Mouse (Mus musculus) midbrain, embryonic 12.5 days (tissue): ENCODE results near the gene Hck. TPM values are rescaled to one million over a fixed set of nuclear protein-coding genes. Genes with fewer than 3 reads are reported as not detected.
A peak's percentile ranks its signal among the peaks of the same experiment; 100 is the strongest.

Experiments used
- ATAC-seq: fragments of 200-750 bp; cut with Nextera tagmentation; 2 replicates; pipeline ENCODE4 v1.8.0; 2017; ENCODE audit warnings: low read depth, moderate TSS enrichment, moderate library complexity; ENCODE audit not compliant: low FRiP score
- H3K27ac ChIP-seq: fragments of 300-500 bp; sonication (generic); replicated peaks from 2 replicates; pipeline ENCODE4 v1.5.1; 2016; ENCODE audit warnings: mild to moderate bottlenecking
- H3K27me3 ChIP-seq: fragments of 300-500 bp; sonication (generic); 2 replicates; pipeline ENCODE4 v1.6.1; 2016; ENCODE audit warnings: mild to moderate bottlenecking
- H3K36me3 ChIP-seq: fragments of 300-500 bp; sonication (generic); 2 replicates; pipeline ENCODE4 v1.6.1; 2016
- H3K4me1 ChIP-seq: fragments of 300-500 bp; sonication (generic); 2 replicates; pipeline ENCODE4 v1.6.1; 2016
- H3K4me2 ChIP-seq: fragments of 300-500 bp; sonication (generic); replicated peaks from 2 replicates; pipeline ENCODE4 v1.6.1; 2016; ENCODE audit warnings: mild to moderate bottlenecking, moderate library complexity
- H3K4me3 ChIP-seq: fragments of 300-500 bp; sonication (generic); 2 replicates; pipeline ENCODE4 v1.5.1; 2016; ENCODE audit warnings: mild to moderate bottlenecking
- H3K9ac ChIP-seq: fragments of 300-500 bp; sonication (generic); replicated peaks from 2 replicates; pipeline ENCODE4 v1.6.1; 2016; ENCODE audit warnings: mild to moderate bottlenecking, moderate library complexity
- H3K9me3 ChIP-seq: fragments of 300-500 bp; sonication (generic); 2 replicates; pipeline ENCODE4 v1.6.1; 2016; ENCODE audit warnings: mild to moderate bottlenecking
- WGBS: fragments of 180-500 bp; shearing (Covaris S2); methylation state at CpG from one replicate; pipeline ENCODE4 v1.1.7; 2016; 5-methylcytosine and 5-hydroxymethylcytosine counted together
- polyA plus RNA-seq: library from polyadenylated mRNA; unstranded; fragments of >200 nt; fragmentation: Nextera tagmentation; extraction: Ambion mirVana; gene quantifications from 2 replicates; pipeline ENCODE4 v1.2.1, GENCODE M21; 2016

The Hck gene
- polyA plus RNA-seq, 1 experiment from 2014 or later: 2.4 TPM

DNA sequence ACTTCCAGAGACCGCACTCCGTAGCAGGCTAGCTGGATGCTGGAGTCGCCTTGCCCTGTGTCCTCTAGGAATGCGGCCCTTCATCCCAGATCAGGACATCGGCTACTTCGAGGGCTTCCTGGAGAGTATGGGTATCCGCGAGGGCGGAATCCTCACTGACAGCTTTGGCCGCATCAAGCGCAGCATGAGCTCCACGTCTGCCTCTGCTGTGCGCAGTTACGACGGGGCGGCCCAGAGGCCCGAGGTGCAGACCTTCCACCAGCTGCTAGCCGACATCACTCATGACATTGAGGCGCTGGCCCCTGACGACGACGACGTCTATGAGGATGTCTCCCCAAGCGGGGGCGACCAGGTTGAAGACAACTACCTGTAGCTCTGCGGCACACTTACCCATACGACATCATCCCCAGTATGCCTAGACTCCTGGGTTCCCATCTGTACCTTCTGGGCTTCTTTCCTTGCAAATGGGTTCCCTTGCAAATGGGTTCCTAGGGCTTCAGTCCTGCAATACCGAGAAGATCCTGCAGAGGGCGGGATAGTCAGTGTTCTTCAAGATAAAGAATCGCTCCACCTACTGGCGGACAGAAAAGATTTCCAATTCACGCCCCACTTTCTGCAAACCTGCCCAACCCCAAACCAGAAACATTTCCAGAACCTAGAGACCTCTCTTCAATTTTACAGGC is 27.3 kb upstream of the Hck start:
- H3K27ac ChIP-seq: no peak overlapping the region
- ATAC-seq: no peak
- H3K4me1 ChIP-seq: no peaks in the 10 kb centered on the region
- no peaks in the 10 kb centered on the region for H3K36me3 ChIP-seq
- no peak overlapping the region for H3K4me3 ChIP-seq
- 0 out of 2 replicates have a peak, but pooled peaks cover 3% of the 10 kb centered on the region for H3K27me3 ChIP-seq
- 36% methylated on average over 32 of the region's 32 CpGs for WGBS
- no peak overlapping the region for H3K9ac ChIP-seq
- H3K9me3 ChIP-seq: no peaks in the 10 kb centered on the region
- no peak overlapping the region for H3K4me2 ChIP-seq

DNA sequence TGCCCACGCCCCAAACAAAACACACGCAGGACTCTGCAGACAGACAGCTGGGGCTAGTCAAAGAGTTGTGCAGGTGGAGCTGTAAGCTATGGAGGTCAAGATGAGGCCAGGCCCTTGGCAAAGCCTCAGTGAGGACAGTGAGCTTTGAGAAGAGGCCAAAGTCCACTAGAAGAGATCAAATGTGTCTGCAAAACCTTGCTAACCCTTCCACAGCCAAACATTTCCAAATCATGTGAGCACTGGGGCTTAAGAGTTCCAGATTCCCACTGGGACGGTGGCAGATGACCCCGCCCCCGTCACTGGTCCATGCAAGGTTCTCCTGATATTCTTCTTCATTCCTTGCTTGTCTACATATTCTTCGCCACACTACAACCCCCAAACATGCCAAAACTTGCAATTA is 26.4 kb upstream of the Hck start:
- no peak for ATAC-seq
- no peak overlapping the region for H3K27ac ChIP-seq
- no peaks in the 10 kb centered on the region for H3K4me1 ChIP-seq
- H3K4me2 ChIP-seq: no peak overlapping the region
- H3K27me3 ChIP-seq: 0 out of 2 replicates have a peak, but pooled peaks cover 3% of the 10 kb centered on the region
- 84% methylated on average over 6 of the region's 6 CpGs for WGBS
- no peaks in the 10 kb centered on the region for H3K9me3 ChIP-seq
- no peak overlapping the region for H3K4me3 ChIP-seq
- H3K36me3 ChIP-seq: no peaks in the 10 kb centered on the region
- H3K9ac ChIP-seq: no peak overlapping the region

GRCm38 (mm10) chr2:153083275-153083674 is 25.0 kb upstream of the Hck start:
- no peak overlapping the region for H3K27ac ChIP-seq
- 86% methylated on average over 8 of the region's 8 CpGs for WGBS
- H3K27me3 ChIP-seq: 0 out of 2 replicates have a peak, but pooled peaks cover 3% of the 10 kb centered on the region
- no peak overlapping the region for H3K9ac ChIP-seq
- no peak overlapping the region for H3K4me2 ChIP-seq
- H3K4me1 ChIP-seq: no peaks in the 10 kb centered on the region
- no peaks in the 10 kb centered on the region for H3K9me3 ChIP-seq
- ATAC-seq: no peak
- H3K36me3 ChIP-seq: no peaks in the 10 kb centered on the region
- H3K4me3 ChIP-seq: no peak overlapping the region

GRCm38 (mm10) chr2:153083824-153084223 is 24.4 kb upstream of the Hck start:
- ATAC-seq: no peak
- Histone ChIP-seq H3K4me2 (no peak overlapping the region), H3K4me1 (no peaks in the 10 kb centered on the region), H3K36me3 (no peaks in the 10 kb centered on the region), H3K27ac (no peak overlapping the region), H3K9me3 (no peaks in the 10 kb centered on the region), H3K4me3 (no peak overlapping the region), H3K27me3 (no peaks in the 10 kb centered on the region), H3K9ac (no peak overlapping the region)
- WGBS: 93% methylated on average over 4 of the region's 4 CpGs

DNA sequence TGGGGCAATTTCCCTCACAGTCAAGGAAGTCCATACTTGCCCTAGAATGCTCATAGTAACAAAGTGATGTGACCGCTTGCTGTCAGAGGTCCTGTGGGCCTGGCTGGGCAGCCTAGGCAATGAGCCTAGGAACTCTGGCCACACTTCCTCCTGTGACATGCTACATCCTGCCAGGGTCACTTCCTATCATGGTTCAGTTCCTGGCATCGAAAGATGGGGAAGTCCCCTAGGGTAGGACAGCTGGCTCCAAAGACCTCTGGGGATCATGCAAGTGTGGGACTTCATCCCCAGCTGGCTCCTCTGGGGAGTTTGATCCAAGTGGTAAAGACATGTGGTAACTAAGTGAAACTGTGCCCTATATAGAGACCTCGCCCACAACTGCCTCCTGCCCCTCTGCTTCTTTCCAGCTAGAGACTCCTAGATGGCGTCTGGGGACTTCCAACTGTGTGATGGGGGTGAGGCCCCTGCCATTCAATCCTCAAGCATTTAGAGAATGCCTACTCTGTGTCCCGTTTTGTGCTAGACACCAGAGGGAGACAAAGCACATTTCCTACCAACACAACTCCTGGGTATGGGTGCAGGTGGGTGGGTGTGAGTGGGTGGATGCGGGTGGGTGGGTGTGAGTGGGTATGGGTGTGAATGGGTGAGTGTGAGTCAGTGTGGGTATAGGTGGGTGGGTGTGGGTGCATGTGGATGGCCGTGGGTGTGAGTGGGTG is 23.8 kb upstream of the Hck start:
- no peak for ATAC-seq
- H3K9ac ChIP-seq: no peak overlapping the region
- no peaks in the 10 kb centered on the region for H3K36me3 ChIP-seq
- no peak overlapping the region for H3K4me2 ChIP-seq
- H3K27me3 ChIP-seq: no peaks in the 10 kb centered on the region
- no peak overlapping the region for H3K27ac ChIP-seq
- H3K9me3 ChIP-seq: no peaks in the 10 kb centered on the region
- 65% methylated on average over 7 of the region's 7 CpGs for WGBS
- no peak overlapping the region for H3K4me3 ChIP-seq
- H3K4me1 ChIP-seq: no peaks in the 10 kb centered on the region

GRCm38 (mm10) chr2:153085556-153085955 is 22.7 kb upstream of the Hck start:
- no peak overlapping the region for H3K27ac ChIP-seq
- H3K4me2 ChIP-seq: no peak overlapping the region
- no peaks in the 10 kb centered on the region for H3K9me3 ChIP-seq
- 88% methylated on average over 6 of the region's 6 CpGs for WGBS
- H3K27me3 ChIP-seq: no peaks in the 10 kb centered on the region
- no peak overlapping the region for H3K9ac ChIP-seq
- no peak for ATAC-seq
- H3K4me1 ChIP-seq: no peaks in the 10 kb centered on the region
- H3K36me3 ChIP-seq: no peaks in the 10 kb centered on the region
- no peak overlapping the region for H3K4me3 ChIP-seq

DNA sequence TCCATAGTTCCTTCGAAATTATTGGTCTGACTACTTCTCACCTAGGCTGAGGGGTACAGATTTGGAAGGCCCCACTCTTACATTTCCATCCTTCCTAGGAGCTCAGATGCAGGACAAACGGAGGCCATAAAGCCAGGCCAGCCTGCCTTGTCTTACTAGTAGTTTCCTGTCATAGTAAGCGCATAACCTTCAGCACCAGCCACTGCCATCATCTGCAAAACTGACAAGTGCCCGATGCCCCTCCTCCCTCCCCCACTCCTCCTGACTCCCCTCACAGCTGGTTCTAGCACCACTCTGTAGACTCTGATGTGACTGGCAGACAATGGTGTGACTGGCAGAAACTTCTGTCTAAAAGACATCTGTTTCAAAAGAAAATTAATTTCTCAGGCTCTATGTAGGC is 22.1 kb upstream of the Hck start:
- no peaks in the 10 kb centered on the region for H3K4me1 ChIP-seq
- no peaks in the 10 kb centered on the region for H3K27me3 ChIP-seq
- no peaks in the 10 kb centered on the region for H3K9me3 ChIP-seq
- H3K4me2 ChIP-seq: no peak overlapping the region
- H3K9ac ChIP-seq: no peak overlapping the region
- 88% methylated on average over 4 of the region's 4 CpGs for whole genome bisulfite sequencing
- ATAC-seq: no peak
- H3K27ac ChIP-seq: no peak overlapping the region
- H3K36me3 ChIP-seq: no peaks in the 10 kb centered on the region
- H3K4me3 ChIP-seq: no peak overlapping the region

- H3K27ac ChIP-seq: no peak overlapping the region
- no peak overlapping the region for H3K4me2 ChIP-seq
- H3K9me3 ChIP-seq: no peaks in the 10 kb centered on the region
- ATAC-seq: no peak
- WGBS: 90% methylated on average over 10 of the region's 10 CpGs
- no peak overlapping the region for H3K9ac ChIP-seq
- no peak overlapping the region for H3K4me3 ChIP-seq
- no peaks in the 10 kb centered on the region for H3K27me3 ChIP-seq
- H3K36me3 ChIP-seq: no peaks in the 10 kb centered on the region
- H3K4me1 ChIP-seq: no peaks in the 10 kb centered on the region
These were observed 21.2 kb upstream of the Hck start for GRCm38 (mm10) chr2:153087091-153087490.

- Histone ChIP-seq H3K27me3 (no peaks in the 10 kb centered on the region), H3K27ac (no peak overlapping the region), H3K9ac (no peak overlapping the region), H3K36me3 (no peaks in the 10 kb centered on the region), H3K4me2 (no peak overlapping the region), H3K9me3 (no peaks in the 10 kb centered on the region), H3K4me3 (no peak overlapping the region), H3K4me1 (no peaks in the 10 kb centered on the region)
- WGBS: 60% methylated on average over 2 of the region's 2 CpGs
- ATAC-seq: no peak
These were observed 19.0 kb upstream of the Hck start for GRCm38 (mm10) chr2:153089316-153089715.

GRCm38 (mm10) chr2:153090551-153091165 is 17.6 kb upstream of the Hck start:
- no peaks in the 10 kb centered on the region for H3K4me1 ChIP-seq
- no peak for ATAC-seq

GRCm38 (mm10) chr2:153107046-153107766 is 1.1 kb upstream of the Hck start:
- no peaks in the 10 kb centered on the region for H3K36me3 ChIP-seq
- peak overlapping the region; percentile 81 for H3K4me2 ChIP-seq
- no peak for ATAC-seq
- whole genome bisulfite sequencing: 34% methylated on average over 23 of the region's 23 CpGs
- peaks cover 47% of the 10 kb centered on the region for H3K27me3 ChIP-seq
- H3K9ac ChIP-seq: no peak overlapping the region
- H3K27ac ChIP-seq: no peak overlapping the region
- H3K9me3 ChIP-seq: no peaks in the 10 kb centered on the region
- peaks cover 19% of the 10 kb centered on the region for H3K4me1 ChIP-seq
- H3K4me3 ChIP-seq: no peak overlapping the region

More at GRCm38 (mm10) chr2:153090551-153091165, 17.6 kb upstream of the Hck start:
- WGBS: 44% methylated on average over 10 of the region's 10 CpGs
- Histone ChIP-seq H3K36me3 (no peaks in the 10 kb centered on the region), H3K4me3 (no peak overlapping the region), H3K9ac (no peak overlapping the region), H3K27ac (no peak overlapping the region), H3K9me3 (no peaks in the 10 kb centered on the region), H3K27me3 (no peaks in the 10 kb centered on the region), H3K4me2 (no peak overlapping the region)

DNA sequence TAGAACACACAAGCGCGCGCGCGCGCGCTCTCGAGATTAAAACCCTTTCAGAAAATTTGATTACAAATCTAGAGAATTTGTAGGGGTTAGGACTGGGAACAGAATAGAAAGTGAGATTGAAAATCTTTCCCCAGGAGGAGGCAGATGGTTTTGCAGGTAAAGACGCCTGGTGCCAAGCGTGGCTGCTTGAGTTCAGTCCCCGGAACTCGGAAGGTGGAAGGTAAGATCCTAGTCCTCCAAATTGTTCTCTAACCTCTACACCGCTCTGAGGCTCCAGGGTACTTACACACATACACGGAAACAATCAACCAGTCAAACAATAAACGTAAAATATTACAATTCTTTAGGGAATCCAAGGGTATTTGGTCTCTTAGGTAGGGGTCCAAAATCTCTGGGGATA is 466 bp upstream of the Hck start:
- WGBS: 1% methylated on average over 15 of the region's 15 CpGs
- H3K9me3 ChIP-seq: no peaks in the 10 kb centered on the region
- H3K4me1 ChIP-seq: peaks cover 19% of the 10 kb centered on the region
- ATAC-seq: no peak
- no peaks in the 10 kb centered on the region for H3K36me3 ChIP-seq
- peak overlapping the region; percentile 81 for H3K4me2 ChIP-seq
- no peak overlapping the region for H3K27ac ChIP-seq
- H3K27me3 ChIP-seq: peaks cover 47% of the 10 kb centered on the region
- peak overlapping the region; percentile 47; the same call in 1 of the 2 replicates for H3K4me3 ChIP-seq
- no peak overlapping the region for H3K9ac ChIP-seq
